Mouse (Mus musculus): ENCODE measurements around the gene Hps1.
A peak's percentile ranks its signal among the peaks of the same experiment; 100 is the strongest.

GRCm38 (mm10) chr19:42744162-42744586 lies 35.6 kb downstream of the Hps1 start:
- TF ChIP-seq CTCF (IDR thresholded peaks at IDR 0.05; ENCODE audit: extremely low read depth, insufficient read length, insufficient replicate concordance, low read depth, low read length) (peak; percentile 62; the same call in 1 of the 2 replicates), POLR2A (IDR thresholded peaks at IDR 0.05; ENCODE audit: low read depth, low read length) (no peak)

Data from small intestine, adult 2 months (tissue).